Mouse (Mus musculus): ENCODE measurements around the gene Cdkl1.

GRCm38 (mm10) chr12:69751864-69752341, 39.2 kb downstream of the Cdkl1 start:
- no peak; the same call in 1 of the 2 replicates for TF ChIP-seq CTCF (IDR thresholded peaks at IDR 0.05; ENCODE audit: low read depth)
- TF ChIP-seq EP300 (optimal IDR thresholded peaks at IDR 0.05), result no peak
